Mouse (Mus musculus): Measurements from ENCODE around the gene Fbxo42.

Gene Fbxo42

DNA sequence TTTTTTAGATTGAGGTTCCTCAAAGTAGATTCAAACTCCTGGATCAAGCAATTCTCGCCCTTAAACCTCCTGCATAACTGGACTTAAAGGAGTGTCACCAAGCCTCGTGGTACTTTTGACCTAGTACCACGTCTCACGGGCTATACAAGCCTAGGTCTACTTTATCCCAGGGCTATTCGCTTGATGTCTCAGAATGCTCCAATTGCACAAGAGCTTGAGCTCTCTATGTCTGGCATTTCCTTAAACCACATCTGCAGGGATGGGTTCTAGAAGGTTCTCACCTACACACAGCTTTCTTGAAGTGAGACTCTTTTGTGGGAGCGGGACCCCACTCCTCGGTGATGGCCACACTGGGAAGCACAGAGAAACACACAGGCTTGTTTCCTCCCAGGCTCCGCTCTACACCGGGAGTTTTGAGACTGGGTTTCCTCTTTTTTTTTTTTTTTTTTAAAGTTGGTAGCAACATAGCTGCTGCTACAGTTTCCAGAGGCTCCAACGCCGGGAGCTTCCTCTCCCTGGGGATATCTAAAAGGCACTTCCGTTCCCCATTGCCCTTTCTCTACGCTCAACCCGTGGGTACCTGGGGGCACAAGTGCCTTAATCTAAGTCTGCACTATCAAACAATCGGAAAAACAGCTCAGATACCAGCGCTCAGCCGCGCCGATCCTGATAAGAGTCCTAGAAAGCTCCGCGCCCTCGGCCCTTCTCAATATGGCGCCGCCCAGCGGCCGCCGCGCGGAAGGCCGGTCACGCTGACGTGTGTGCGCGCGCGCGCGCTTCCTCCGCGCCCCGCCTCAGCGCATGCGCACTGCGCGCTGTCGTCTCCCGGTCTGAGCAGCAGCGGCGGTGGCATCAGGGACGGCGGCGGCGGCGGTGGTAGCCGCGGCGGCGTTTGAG, at the start of gene Fbxo42:
Fbxo42 (plus strand) TSS at position 802 of the 897 bp plus-strand sequence.
- CTCF ChIA-PET: interaction anchor here (0.6 to 1.3 kb wide), 2 partner anchors 12 to 15 kb away, joined by 3 read pairs; no protein-coding TSS in a partner anchor

GRCm38 (mm10) chr4:141098935-141099334, 48.8 kb upstream of the Fbxo42 start:
- CTCF ChIA-PET: no interaction called here

DNA sequence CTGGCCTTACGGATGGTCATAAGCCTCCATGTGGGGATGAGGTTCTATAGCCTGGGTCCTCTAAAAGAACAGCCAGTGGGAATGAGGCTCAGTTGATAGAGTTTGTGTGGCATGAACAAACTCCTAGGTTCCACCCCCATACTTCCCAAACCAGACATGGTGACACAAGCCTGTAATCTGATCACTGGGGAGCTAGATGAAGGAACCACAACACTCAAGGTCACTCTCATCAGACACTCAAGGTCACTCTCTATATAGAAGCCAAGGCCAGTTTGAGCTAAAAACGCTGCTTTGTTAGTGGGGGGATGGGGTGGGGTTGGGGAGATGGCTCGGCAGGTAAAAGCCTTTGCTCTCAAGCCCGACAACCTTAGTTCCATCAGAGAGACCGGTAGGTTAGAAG, 47.8 kb upstream of the Fbxo42 start:
- CTCF ChIA-PET: no interaction called here

DNA sequence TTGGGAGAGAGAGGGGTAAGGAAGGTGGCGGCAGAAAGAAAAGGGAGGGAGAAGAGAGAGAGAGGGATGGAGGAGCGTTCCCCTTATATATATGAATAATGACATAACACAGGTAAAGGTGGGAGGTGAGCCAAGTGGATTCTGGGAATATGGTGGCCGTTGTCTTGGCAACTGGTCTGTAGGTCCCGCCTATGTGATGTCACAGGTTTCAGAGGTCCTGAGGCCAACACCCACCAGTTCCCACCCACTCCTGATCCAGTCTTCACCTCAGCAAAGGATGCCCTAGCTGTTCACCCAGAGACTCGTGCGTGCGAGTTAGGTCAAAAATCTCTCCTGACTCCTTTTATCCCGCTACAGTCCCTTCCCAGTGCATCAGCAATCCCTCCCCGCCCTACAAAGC, 46.4 kb upstream of the Fbxo42 start:
- CTCF ChIA-PET: interaction anchor here (0.6 to 1.0 kb wide), 2 partner anchors 97 to 381 kb away, joined by 3 to 4 read pairs; no protein-coding TSS in a partner anchor

DNA sequence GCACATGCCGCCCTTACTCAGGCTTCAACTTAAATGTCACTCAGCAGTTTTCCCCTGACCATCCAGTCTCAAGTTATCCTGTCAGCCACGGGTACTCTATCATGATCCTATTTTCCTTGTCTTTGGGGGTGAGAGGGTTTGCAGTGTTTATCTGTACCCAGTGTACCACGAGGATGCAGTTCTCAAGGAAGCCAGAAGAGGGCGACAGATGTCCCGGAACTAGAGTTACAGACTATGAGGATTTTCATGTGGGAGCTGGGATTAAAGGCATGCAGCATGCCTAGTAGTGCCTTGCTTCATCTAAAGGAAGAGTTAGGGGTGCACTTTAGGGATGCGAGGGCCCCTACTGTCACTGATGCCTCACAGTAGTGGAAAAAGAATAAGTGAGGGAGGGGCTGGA, 45.9 kb upstream of the Fbxo42 start:
- CTCF ChIA-PET: interaction anchor here (0.6 to 1.0 kb wide), 3 partner anchors 78 to 382 kb away, joined by 3 to 5 read pairs (median 4); no protein-coding TSS in a partner anchor

- CTCF ChIA-PET: no interaction called here
Observed at GRCm38 (mm10) chr4:141106526-141107183, 41.1 kb upstream of the Fbxo42 start.

DNA sequence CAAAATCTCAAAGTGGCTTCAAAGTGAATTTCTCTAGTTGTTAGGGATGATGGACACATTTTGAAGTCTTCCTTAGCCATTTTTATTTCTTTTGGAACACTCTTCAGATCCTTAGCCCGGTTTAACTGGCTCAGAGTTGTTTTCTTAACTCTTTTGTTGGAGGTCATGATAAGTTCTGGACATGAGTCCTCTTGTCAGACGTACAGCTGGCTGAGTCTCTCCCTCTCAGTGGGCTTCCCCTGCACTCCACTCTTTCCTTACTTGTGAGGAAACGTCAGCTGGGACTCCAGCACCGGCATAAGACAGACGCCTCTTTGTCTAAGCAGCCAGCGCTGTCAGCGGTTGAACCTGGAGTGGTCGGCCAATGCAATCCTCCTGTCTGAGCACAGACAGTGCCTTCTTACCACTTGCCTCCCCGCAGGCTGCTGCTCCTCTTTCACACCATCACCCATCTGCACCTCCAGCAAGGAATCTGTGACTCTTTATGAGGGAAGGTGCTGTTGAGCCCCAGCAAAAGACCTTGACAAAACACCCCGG, 39.4 kb upstream of the Fbxo42 start:
- CTCF ChIA-PET: no interaction called here

GRCm38 (mm10) chr4:141113831-141114230, 33.9 kb upstream of the Fbxo42 start:
- CTCF ChIA-PET: no interaction called here

GRCm38 (mm10) chr4:141114521-141114981, 33.2 kb upstream of the Fbxo42 start:
- CTCF ChIA-PET: no interaction called here

DNA sequence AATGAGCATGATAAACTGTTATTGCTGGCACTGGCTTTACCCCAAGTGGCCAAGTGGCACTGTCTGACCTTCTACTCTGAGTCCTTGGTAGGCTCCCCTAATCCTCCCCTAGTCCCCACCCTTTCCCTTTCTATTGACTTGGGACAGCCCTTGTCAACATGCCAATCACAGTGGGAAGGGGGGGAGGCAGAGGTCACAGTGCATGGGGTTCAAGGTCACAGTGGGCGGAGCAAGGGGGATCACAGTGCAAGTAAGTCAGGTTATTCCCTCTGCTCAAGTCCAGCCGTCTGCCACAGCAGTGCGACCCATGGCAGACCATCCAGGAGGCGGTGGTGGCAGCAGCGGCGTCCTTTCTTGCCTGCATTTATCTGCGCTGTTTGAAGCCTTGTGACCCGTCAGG, 32.3 kb upstream of the Fbxo42 start:
- CTCF ChIA-PET: no interaction called here

- CTCF ChIA-PET: no interaction called here
Observed at GRCm38 (mm10) chr4:141118691-141119090, 29.0 kb upstream of the Fbxo42 start.

DNA sequence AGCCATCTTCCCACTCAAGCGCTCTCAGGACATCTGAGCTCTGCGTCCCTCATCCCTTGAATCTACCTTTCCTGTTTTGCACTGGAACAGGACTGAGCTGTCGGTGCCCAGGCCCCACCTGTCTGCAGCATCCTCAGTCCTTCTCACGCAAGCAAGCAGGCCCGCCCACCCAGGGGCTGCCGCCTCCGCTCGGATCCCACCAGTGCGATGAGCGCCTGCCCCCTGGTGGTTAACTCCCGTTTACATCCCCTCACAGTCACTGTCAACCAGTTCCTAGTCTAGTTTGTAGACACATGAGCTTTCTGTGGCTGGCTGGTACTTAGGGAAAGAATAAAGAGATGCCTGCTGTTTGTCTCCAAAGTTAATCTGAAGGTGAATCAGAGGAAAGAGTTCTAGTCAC, 27.0 kb upstream of the Fbxo42 start:
- CTCF ChIA-PET: interaction anchor here (0.6 to 0.7 kb wide), 2 partner anchors 15 to 311 kb away, joined by 3 to 6 read pairs; no protein-coding TSS in a partner anchor

GRCm38 (mm10) chr4:141122663-141123062, 25.1 kb upstream of the Fbxo42 start:
- CTCF ChIA-PET: no interaction called here

DNA sequence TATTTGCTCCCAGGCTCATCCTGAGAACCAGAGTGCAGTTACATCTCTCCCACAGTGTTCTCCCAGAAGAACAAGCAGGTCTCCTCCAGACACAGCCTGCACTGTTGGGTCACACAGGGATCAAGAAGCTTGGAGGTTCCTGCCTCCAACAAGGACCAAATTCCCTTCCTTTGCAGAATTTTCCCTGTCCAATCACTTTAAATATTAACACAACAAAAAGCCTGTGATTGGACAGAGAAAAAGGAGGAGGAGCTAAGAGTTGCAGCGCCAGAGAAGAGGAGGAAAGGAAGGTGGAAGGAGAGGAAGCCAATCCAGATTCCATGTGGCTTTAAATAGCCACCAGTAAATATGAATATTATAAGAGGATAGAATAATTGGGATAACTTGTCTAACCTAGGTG, 24.6 kb upstream of the Fbxo42 start:
- CTCF ChIA-PET: no interaction called here

DNA sequence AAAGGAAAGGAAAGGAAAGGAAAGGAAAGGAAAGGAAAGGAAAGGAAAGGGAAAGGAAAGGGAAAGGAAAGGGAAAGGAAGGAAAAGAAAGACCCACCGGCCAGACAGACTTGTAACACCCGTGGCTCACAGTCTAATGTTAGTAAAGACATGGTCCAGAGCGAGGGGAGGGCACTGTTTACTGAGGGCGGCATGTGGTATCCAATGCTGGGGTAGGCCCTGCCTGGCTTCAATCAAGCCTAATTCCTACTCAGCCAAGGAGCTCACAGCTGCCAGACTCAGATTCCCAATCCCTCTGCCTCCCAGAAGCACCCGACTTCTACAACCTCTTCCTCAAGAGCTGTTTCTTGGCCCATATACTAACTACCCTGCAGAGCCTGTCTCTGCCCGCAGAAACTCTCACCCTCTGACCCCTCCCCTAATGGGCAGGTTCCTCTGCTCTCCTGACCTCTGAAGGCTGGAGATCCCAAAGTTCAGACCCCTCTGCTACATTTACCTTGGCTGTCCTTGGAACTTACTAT, 18.5 kb upstream of the Fbxo42 start:
- CTCF ChIA-PET: no interaction called here

DNA sequence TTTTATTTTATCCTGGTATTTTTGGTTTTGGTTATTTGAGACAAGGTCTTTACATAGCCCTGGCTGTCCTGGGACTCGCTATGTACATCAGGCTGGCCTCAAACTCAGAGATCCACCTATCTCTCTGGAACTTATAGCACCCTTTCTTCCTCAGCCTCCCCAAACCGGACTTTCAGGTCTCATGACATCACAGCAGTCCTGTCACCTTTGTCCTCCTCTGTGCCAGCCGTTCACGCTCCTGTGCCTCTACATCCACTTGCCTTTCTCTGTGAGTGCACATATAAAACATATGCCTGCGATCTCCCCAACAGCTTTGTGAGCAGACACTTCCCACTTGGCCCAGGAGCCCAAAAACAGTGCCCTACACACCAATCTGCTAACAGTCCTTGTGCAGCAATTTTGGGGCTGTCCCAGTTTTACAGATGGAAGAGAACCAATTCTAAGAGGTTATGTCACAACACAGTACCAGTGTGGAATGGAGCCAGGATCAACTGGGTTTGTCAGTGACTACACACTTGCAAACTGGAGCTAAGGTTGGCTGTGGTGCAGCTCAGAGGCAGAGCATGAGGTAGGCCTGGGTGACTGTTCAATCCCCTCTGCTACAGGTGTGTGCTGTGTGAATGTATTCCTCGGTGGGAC, 16.9 kb upstream of the Fbxo42 start:
- CTCF ChIA-PET: no interaction called here

- CTCF ChIA-PET: no interaction called here
Observed at GRCm38 (mm10) chr4:141131531-141132061, 16.1 kb upstream of the Fbxo42 start.

GRCm38 (mm10) chr4:141132191-141132590, 15.5 kb upstream of the Fbxo42 start:
- CTCF ChIA-PET: no interaction called here

- CTCF ChIA-PET: interaction anchor here (0.6 kb wide), 1 partner anchor 368 kb away, joined by 3 read pairs; no protein-coding TSS in a partner anchor
Observed at GRCm38 (mm10) chr4:141133227-141133626, 14.5 kb upstream of the Fbxo42 start.

DNA sequence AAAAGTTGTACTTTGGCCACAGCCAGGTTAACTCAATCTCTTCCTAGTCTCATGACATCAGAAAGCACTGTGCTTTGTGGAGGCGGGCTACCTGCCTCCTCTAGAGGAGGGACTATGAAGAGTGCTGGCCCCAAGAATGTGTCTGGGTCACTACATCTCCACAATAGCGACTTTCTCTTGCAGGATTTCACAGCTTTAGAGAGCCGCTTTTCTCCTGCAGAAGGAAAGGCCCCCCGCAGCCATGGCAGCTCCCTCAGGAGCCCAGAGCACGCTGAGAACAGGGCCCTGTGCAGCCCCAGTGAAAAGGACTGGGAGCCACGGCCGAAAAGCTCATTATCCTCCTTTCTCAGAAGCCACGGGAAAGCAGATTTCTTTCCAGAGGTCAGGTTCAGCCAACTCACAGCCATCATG, 13.7 kb upstream of the Fbxo42 start:
- CTCF ChIA-PET: no interaction called here
